Mouse (Mus musculus) fat pad, adult 2 months (tissue): ENCODE measurements around the gene Ush2a.
A peak's percentile ranks its signal among the peaks of the same experiment; 100 is the strongest.

ENCODE experiments used
- DNase-seq: peaks from one replicate; pipeline ENCODE4 v3.0.0-alpha.2; 2011; ENCODE audit warnings: low read depth, low spot score; ENCODE audit errors: extremely low read depth

Ush2a gene

GRCm38 (mm10) chr1:188261903-188262682, at the start of gene Ush2a:
TSS of gene Ush2a (plus strand) at chr1:188262023.
- no peak for DNase-seq

GRCm38 (mm10) chr1:188214885-188215611, 46.8 kb upstream of the Ush2a start:
- no peak for DNase-seq

GRCm38 (mm10) chr1:188221226-188221792, 40.5 kb upstream of the Ush2a start:
- DNase-seq, result no peak

- DNase-seq, result no peak
Measured at GRCm38 (mm10) chr1:188233036-188233724, 28.6 kb upstream of the Ush2a start.

GRCm38 (mm10) chr1:188238636-188239035, 23.2 kb upstream of the Ush2a start:
- DNase-seq, result no peak

- no peak for DNase-seq
Measured at GRCm38 (mm10) chr1:188241766-188242165, 20.1 kb upstream of the Ush2a start.

GRCm38 (mm10) chr1:188257500-188257899, 4.3 kb upstream of the Ush2a start:
- no peak for DNase-seq

GRCm38 (mm10) chr1:188260259-188261107, 1.3 kb upstream of the Ush2a start:
- no peak for DNase-seq

GRCm38 (mm10) chr1:188267127-188267722, 5.4 kb downstream of the Ush2a start:
- DNase-seq, result no peak

- no peak for DNase-seq
Measured at GRCm38 (mm10) chr1:188269071-188269470, 7.2 kb downstream of the Ush2a start.

- no peak for DNase-seq
Measured at GRCm38 (mm10) chr1:188313303-188313702, 51.5 kb downstream of the Ush2a start.

GRCm38 (mm10) chr1:188316574-188316973, 54.8 kb downstream of the Ush2a start:
- DNase-seq, result no peak

- DNase-seq, result no peak
Measured at GRCm38 (mm10) chr1:188320204-188320603, 58.4 kb downstream of the Ush2a start.

- no peak for DNase-seq
Measured at GRCm38 (mm10) chr1:188321534-188321933, 59.7 kb downstream of the Ush2a start.

- no peak for DNase-seq
Measured at GRCm38 (mm10) chr1:188330406-188330805, 68.6 kb downstream of the Ush2a start.

- no peak for DNase-seq
Measured at GRCm38 (mm10) chr1:188333936-188334335, 72.1 kb downstream of the Ush2a start.

- DNase-seq, result no peak
Measured at GRCm38 (mm10) chr1:188347762-188348161, 85.9 kb downstream of the Ush2a start.

GRCm38 (mm10) chr1:188354726-188355125, 92.9 kb downstream of the Ush2a start:
- no peak for DNase-seq

GRCm38 (mm10) chr1:188363548-188363947, 101.7 kb downstream of the Ush2a start:
- DNase-seq, result peak; percentile 10

- DNase-seq, result no peak
Measured at GRCm38 (mm10) chr1:188385180-188385579, 123.4 kb downstream of the Ush2a start.
